Mouse (Mus musculus): ENCODE results near the gene Sqstm1.

DNA sequence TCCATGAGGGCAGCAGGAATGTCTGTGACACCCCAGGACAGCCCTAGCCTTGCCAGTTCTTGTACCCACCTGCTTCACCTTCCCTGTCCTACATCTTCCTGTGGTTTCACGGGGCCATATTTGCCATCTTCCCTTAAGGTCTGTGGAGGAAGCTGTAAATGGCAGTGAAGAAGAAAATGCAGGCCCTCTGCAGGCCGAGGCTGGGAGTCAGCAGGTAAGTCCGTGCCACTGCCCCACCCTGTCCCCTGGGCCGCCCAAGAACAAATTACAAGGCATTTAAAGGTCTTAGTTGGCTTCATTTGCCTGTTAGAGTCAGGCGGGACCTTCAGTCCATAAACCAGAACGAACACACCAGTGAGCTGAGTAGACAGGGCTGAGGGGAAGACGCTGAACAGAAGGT is 16.6 kb downstream of the Sqstm1 start:
- TF ChIP-seq CTCF (IDR thresholded peaks at IDR 0.05; ENCODE audit: extremely low read depth, insufficient read length, insufficient replicate concordance, low read depth, low read length) (0 out of 2 replicates have a peak, but pooled peaks have one; percentile 12), POLR2A (IDR thresholded peaks at IDR 0.05; ENCODE audit: low read depth, low read length) (no peak)
